Mouse (Mus musculus) olfactory bulb, adult 2 months (tissue): ENCODE measurements around the gene Csdc2. TPM values are rescaled to one million over a fixed set of nuclear protein-coding genes. Genes with fewer than 3 reads are reported as not detected.

Experiments used
- H3K27ac ChIP-seq: fragments of 200-500 bp; 2 replicates; pipeline ENCODE4 v1.5.1; 2012; ENCODE audit warnings: low read depth, low read length; ENCODE audit not compliant: insufficient read depth
- H3K4me1 ChIP-seq: fragments of 200-500 bp; 2 replicates; pipeline ENCODE4 v1.6.1; 2012; ENCODE audit warnings: low read length; ENCODE audit not compliant: control insufficient read depth, insufficient read depth
- H3K4me3 ChIP-seq: fragments of 200-500 bp; 2 replicates; pipeline ENCODE4 v1.5.1; 2012; ENCODE audit warnings: mild to moderate bottlenecking, low read depth, low read length, moderate library complexity; ENCODE audit not compliant: insufficient read depth
- CTCF ChIP-seq: fragments of 200-500 bp; IDR thresholded peaks from 2 replicates; pipeline ENCODE4 v1.5.1; 2012; ENCODE audit warnings: low read depth, mild to moderate bottlenecking, low read length, moderate library complexity; ENCODE audit not compliant: insufficient read depth
- POLR2A ChIP-seq: fragments of 200-500 bp; IDR thresholded peaks from 2 replicates; pipeline ENCODE4 v1.6.1; 2012; ENCODE audit warnings: mild to moderate bottlenecking, low read depth, low read length, moderate library complexity; ENCODE audit not compliant: insufficient read depth
- WGBS: fragments of 180-500 bp; shearing (Covaris S2); methylation state at CpG from one replicate; pipeline ENCODE4 v1.1.7; 2018; 5-methylcytosine and 5-hydroxymethylcytosine counted together
- polyA plus RNA-seq: library from polyadenylated mRNA; stranded (reverse); fragments of >200 nt; gene quantifications from 2 replicates; pipeline ENCODE4 v1.2.4, GENCODE M21; 2012; ENCODE audit warnings: low replicate concordance; ENCODE audit not compliant: missing spikeins, insufficient read depth, insufficient read length

Csdc2 gene
- polyA plus RNA-seq, 1 experiment: not detected

- 59% methylated on average over 11 of the region's 11 CpGs for WGBS
Observed at GRCm38 (mm10) chr15:81949476-81950131, 13.0 kb downstream of the Csdc2 start.

GRCm38 (mm10) chr15:81950716-81951115 is 14.2 kb downstream of the Csdc2 start:
- no peak for TF ChIP-seq CTCF
- no peak for TF ChIP-seq POLR2A
- no peak overlapping the region for H3K4me3 ChIP-seq
- WGBS: 82% methylated on average over 5 of the region's 5 CpGs
- H3K27ac ChIP-seq: no peak overlapping the region
- peaks cover 4% of the 10 kb centered on the region; the same call in 1 of the 2 replicates for H3K4me1 ChIP-seq

More at GRCm38 (mm10) chr15:81949476-81950131, 13.0 kb downstream of the Csdc2 start:
- H3K4me1 ChIP-seq: peaks cover 8% of the 10 kb centered on the region
- H3K4me3 ChIP-seq: no peak overlapping the region
- H3K27ac ChIP-seq: no peak overlapping the region
- no peak for TF ChIP-seq CTCF
- TF ChIP-seq POLR2A: no peak

GRCm38 (mm10) chr15:81951159-81951558 is 14.6 kb downstream of the Csdc2 start:
- H3K4me3 ChIP-seq: no peak overlapping the region
- H3K27ac ChIP-seq: no peak overlapping the region
- H3K4me1 ChIP-seq: peaks cover 6% of the 10 kb centered on the region; the same call in 1 of the 2 replicates
- WGBS: 80% methylated on average over 9 of the region's 9 CpGs
- TF ChIP-seq POLR2A: no peak
- TF ChIP-seq CTCF: no peak

- TF ChIP-seq POLR2A (no peak), CTCF (no peak)
- H3K4me1 ChIP-seq: peaks cover 12% of the 10 kb centered on the region; the same call in 1 of the 2 replicates
- 80% methylated on average over 4 of the region's 4 CpGs for WGBS
- H3K4me3 ChIP-seq: no peak overlapping the region
- H3K27ac ChIP-seq: no peak overlapping the region
Observed at GRCm38 (mm10) chr15:81952310-81952709, 15.8 kb downstream of the Csdc2 start.

- Histone ChIP-seq H3K27ac (no peak overlapping the region), H3K4me1 (peaks cover 12% of the 10 kb centered on the region), H3K4me3 (no peak overlapping the region)
- TF ChIP-seq POLR2A (no peak), CTCF (no peak)
- WGBS: 70% methylated on average over 9 of the region's 9 CpGs
Observed at GRCm38 (mm10) chr15:81954151-81954583, 17.6 kb downstream of the Csdc2 start.

GRCm38 (mm10) chr15:81954716-81955115 is 18.2 kb downstream of the Csdc2 start:
- WGBS: 89% methylated on average over 6 of the region's 6 CpGs
- TF ChIP-seq POLR2A: no peak
- no peak for TF ChIP-seq CTCF

GRCm38 (mm10) chr15:81955414-81955813 is 18.9 kb downstream of the Csdc2 start:
- WGBS: 92% methylated on average over 15 of the region's 15 CpGs

More at GRCm38 (mm10) chr15:81954716-81955115, 18.2 kb downstream of the Csdc2 start:
- Histone ChIP-seq H3K27ac (no peak overlapping the region), H3K4me3 (no peak overlapping the region), H3K4me1 (peaks cover 14% of the 10 kb centered on the region)

GRCm38 (mm10) chr15:81956457-81956856 is 19.9 kb downstream of the Csdc2 start:
- no peak overlapping the region for H3K27ac ChIP-seq

More at GRCm38 (mm10) chr15:81955414-81955813, 18.9 kb downstream of the Csdc2 start:
- Histone ChIP-seq H3K4me1 (peaks cover 15% of the 10 kb centered on the region), H3K27ac (no peak overlapping the region), H3K4me3 (no peak overlapping the region)
- TF ChIP-seq POLR2A (no peak), CTCF (no peak)

GRCm38 (mm10) chr15:81957598-81957997 is 21.0 kb downstream of the Csdc2 start:
- H3K4me3 ChIP-seq: no peak overlapping the region
- H3K27ac ChIP-seq: peak overlapping the region; percentile 31; the same call in 1 of the 2 replicates
- 43% methylated on average over 11 of the region's 11 CpGs for WGBS
- H3K4me1 ChIP-seq: peaks cover 15% of the 10 kb centered on the region
- no peak for TF ChIP-seq POLR2A
- TF ChIP-seq CTCF: no peak

More at GRCm38 (mm10) chr15:81956457-81956856, 19.9 kb downstream of the Csdc2 start:
- TF ChIP-seq CTCF (peak; percentile 98; the same call in 1 of the 2 replicates), POLR2A (no peak)
- Histone ChIP-seq H3K4me1 (peaks cover 15% of the 10 kb centered on the region), H3K4me3 (no peak overlapping the region)
- 41% methylated on average over 8 of the region's 8 CpGs for WGBS
